Mouse (Mus musculus) activated CD4-positive, CD25-positive, alpha-beta regulatory T cell, adult 9 weeks (primary cell): ENCODE results near the gene Olfr896-ps1. TPM values are rescaled to one million over a fixed set of nuclear protein-coding genes. Genes with fewer than 3 reads are reported as not detected.

Experiments used
- polyA plus RNA-seq: library from polyadenylated mRNA; unstranded; fragments of 100-300 nt; shearing (Covaris generic); gene quantifications from one replicate; pipeline ENCODE4 v1.2.1, GENCODE M21; 2017

Gene Olfr896-ps1
- not detected for polyA plus RNA-seq

GRCm38 (mm10) chr9:38290807-38291206 is at the start of gene Olfr896-ps1:
Gene Olfr896-ps1 (plus strand): TSS chr9:38291107.

GRCm38 (mm10) chr9:38252474-38252873 is 38.4 kb upstream of the Olfr896-ps1 start, which contains the start of gene Olfr143:
Gene Olfr143 (plus strand): TSS chr9:38252774.

GRCm38 (mm10) chr9:38267551-38267950 is 23.4 kb upstream of the Olfr896-ps1 start, which contains the start of gene Olfr895:
Gene Olfr895 (plus strand): TSS chr9:38267851.

GRCm38 (mm10) chr9:38328760-38329159 is 37.9 kb downstream of the Olfr896-ps1 start, which contains the start of gene Olfr25:
Gene Olfr25 (plus strand): TSS chr9:38329060.

Other genes starting within 250 kb of the Olfr896-ps1 start
- not detected for gene Olfr884, start 244.6 kb upstream of the Olfr896-ps1 start, polyA plus RNA-seq
- gene Olfr885, start 229.8 kb upstream of the Olfr896-ps1 start, polyA plus RNA-seq = not detected
- gene Olfr887, start 207.0 kb upstream of the Olfr896-ps1 start, polyA plus RNA-seq = not detected
- gene Olfr888, start 183.0 kb upstream of the Olfr896-ps1 start, polyA plus RNA-seq = not detected
- gene Olfr889, start 175.9 kb upstream of the Olfr896-ps1 start, polyA plus RNA-seq = 0.20 TPM
- gene Olfr890, start 148.6 kb upstream of the Olfr896-ps1 start, polyA plus RNA-seq = not detected
- gene Olfr891, start 110.3 kb upstream of the Olfr896-ps1 start, polyA plus RNA-seq = not detected
- not detected for gene Olfr893, start 82.7 kb upstream of the Olfr896-ps1 start, polyA plus RNA-seq
- gene Olfr894, start 73.1 kb upstream of the Olfr896-ps1 start, polyA plus RNA-seq = not detected
- gene Olfr143, start 38.3 kb upstream of the Olfr896-ps1 start, polyA plus RNA-seq = not detected
- not detected for gene Olfr895, start 23.3 kb upstream of the Olfr896-ps1 start, polyA plus RNA-seq
- gene Olfr25, start 38.0 kb downstream of the Olfr896-ps1 start, polyA plus RNA-seq = not detected
- gene Olfr898, start 57.3 kb downstream of the Olfr896-ps1 start, polyA plus RNA-seq = 0.11 TPM
- gene Olfr250, start 75.8 kb downstream of the Olfr896-ps1 start, polyA plus RNA-seq = 0.07 TPM
- gene Olfr251, start 86.0 kb downstream of the Olfr896-ps1 start, polyA plus RNA-seq = not detected
- not detected for gene Olfr147, start 110.6 kb downstream of the Olfr896-ps1 start, polyA plus RNA-seq
- 0.10 TPM for gene Olfr901, start 138.3 kb downstream of the Olfr896-ps1 start, polyA plus RNA-seq
- not detected for gene Olfr902, start 156.5 kb downstream of the Olfr896-ps1 start, polyA plus RNA-seq
- not detected for gene Olfr904, start 172.0 kb downstream of the Olfr896-ps1 start, polyA plus RNA-seq
- gene Olfr905, start 180.0 kb downstream of the Olfr896-ps1 start, polyA plus RNA-seq = not detected
- gene Olfr906, start 196.0 kb downstream of the Olfr896-ps1 start, polyA plus RNA-seq = not detected
- gene Olfr907, start 204.7 kb downstream of the Olfr896-ps1 start, polyA plus RNA-seq = not detected
- gene Olfr911-ps1, start 230.5 kb downstream of the Olfr896-ps1 start, polyA plus RNA-seq = not detected
- not detected for gene Olfr910, start 246.7 kb downstream of the Olfr896-ps1 start, polyA plus RNA-seq